8 mouse cellular contexts compared by ENCODE assay signal in genomic region chr8:83593325-83594166, GRCm38 (mm10). TPM values are rescaled to one million over a fixed set of nuclear protein-coding genes. Genes with fewer than 3 reads are reported as not detected.
A peak's percentile ranks its signal among the peaks of the same experiment; 100 is the strongest.
DNase-seq lines count a peak whose midpoint lies in the region; ATAC-seq and TF ChIP-seq lines count a peak whose summit lies in the region.

No protein-coding gene starts in this region.

- peak overlapping the region; percentile 53 for H3K4me2 ChIP-seq in neural tube, embryonic 11.5 days (ENCODE audit: low read depth)
- H3K4me2 ChIP-seq in embryonic facial prominence, embryonic 11.5 days (ENCODE audit: low read depth, low read length) = peak overlapping the region; percentile 87
- H3K4me2 ChIP-seq in myocyte (ENCODE audit: low read depth) = peak overlapping the region; percentile 76

- H3K27me3 ChIP-seq in neural tube, embryonic 11.5 days (ENCODE audit: control insufficient read depth, insufficient read depth, low read length) = no peaks in the 10 kb centered on the region
- H3K27me3 ChIP-seq in embryonic facial prominence, embryonic 11.5 days (ENCODE audit: control insufficient read depth, insufficient read depth, low read length) = no peaks in the 10 kb centered on the region
- H3K27me3 ChIP-seq in myocyte (ENCODE audit: control insufficient read depth, insufficient read depth, insufficient read length) = no peaks in the 10 kb centered on the region

- no peaks in the 10 kb centered on the region; the same call in 1 of the 2 replicates for H3K36me3 ChIP-seq in neural tube, embryonic 11.5 days (ENCODE audit: control insufficient read depth, insufficient read depth, low read length)
- H3K36me3 ChIP-seq in embryonic facial prominence, embryonic 11.5 days (replicated peaks; ENCODE audit: control insufficient read depth, insufficient read depth, low read depth, low read length) = no peaks in the 10 kb centered on the region
- H3K36me3 ChIP-seq in myocyte (ENCODE audit: control insufficient read depth, insufficient read depth) = peaks cover 3% of the 10 kb centered on the region

- H3K9ac ChIP-seq in neural tube, embryonic 11.5 days (ENCODE audit: low read length) = peak overlapping the region; percentile 89
- H3K9ac ChIP-seq in embryonic facial prominence, embryonic 11.5 days (replicated peaks; ENCODE audit: low read length) = peak overlapping the region; percentile 79

- no peak overlapping the region for H3ac ChIP-seq in myocyte (ENCODE audit: control insufficient read depth, insufficient read length)

- peaks cover 9% of the 10 kb centered on the region for H3K4me1 ChIP-seq in neural tube, embryonic 11.5 days (ENCODE audit: control insufficient read depth, insufficient read depth, low read length)
- H3K4me1 ChIP-seq in embryonic facial prominence, embryonic 11.5 days (ENCODE audit: control insufficient read depth, insufficient read depth, low read length) = no peaks in the 10 kb centered on the region

- H3K27ac ChIP-seq in neural tube, embryonic 11.5 days (ENCODE audit: low read depth, low read length) = peak overlapping the region; percentile 84
- peak overlapping the region; percentile 65 for H3K27ac ChIP-seq in embryonic facial prominence, embryonic 11.5 days (replicated peaks; ENCODE audit: low read depth, low read length)

- H3K79me2 ChIP-seq in myocyte (ENCODE audit: control insufficient read depth, insufficient read depth) = peaks cover 52% of the 10 kb centered on the region

- peak; percentile 28; the same call in 1 of the 2 replicates for ATAC-seq in neural tube, embryonic 11.5 days (ENCODE audit: insufficient read depth, low FRiP score, low TSS enrichment)
- ATAC-seq in embryonic facial prominence, embryonic 11.5 days (replicated peaks; ENCODE audit: insufficient number of reproducible peaks, low FRiP score, low TSS enrichment, low read depth) = no peak
- peak; percentile 5 for ATAC-seq in inflammation-experienced regulatory T-cells, adult 6 months

- WGBS in neural tube, embryonic 11.5 days = 7% methylated on average over 22 of the region's 22 CpGs
- WGBS in embryonic facial prominence, embryonic 11.5 days = 7% methylated on average over 22 of the region's 22 CpGs

- no peak for TF ChIP-seq POLR2A in myocyte (IDR thresholded peaks at IDR 0.05; ENCODE audit: insufficient read length, low read depth)

- peak overlapping the region; percentile 85 for H3K4me3 ChIP-seq in neural tube, embryonic 11.5 days (ENCODE audit: low read depth, low read length)
- H3K4me3 ChIP-seq in embryonic facial prominence, embryonic 11.5 days (ENCODE audit: low read depth, low read length) = peak overlapping the region; percentile 93
- H3K4me3 ChIP-seq in myocyte = peak overlapping the region; percentile 72

- no peak for DNase-seq in neural tube, embryonic 11.5 days (ENCODE audit: low spot score)
- no peak for DNase-seq in neural tube, embryonic 10.5 days (ENCODE audit: extremely low spot score, low spot score)
- peak; percentile 17 for DNase-seq in embryonic facial prominence, embryonic 11.5 days (ENCODE audit: low spot score)
- no peak for DNase-seq in right cerebral cortex, postnatal 36 days (ENCODE audit: low spot score in 2 of 2)
- no peak for DNase-seq in cerebellum, adult 9-11 months
- no peak for DNase-seq in left cerebral cortex, adult 9 months (ENCODE audit: low spot score in 2 of 2)

- no peaks in the 10 kb centered on the region for H3K9me3 ChIP-seq in neural tube, embryonic 11.5 days (ENCODE audit: control insufficient read depth, low read length)
- H3K9me3 ChIP-seq in embryonic facial prominence, embryonic 11.5 days (replicated peaks; ENCODE audit: control insufficient read depth, low read length) = no peaks in the 10 kb centered on the region

TF ChIP-seq in myocyte, 11 proteins besides CTCF, POLR2A, EP300 and RAD21:
- no peak for TF ChIP-seq REST (IDR thresholded peaks at IDR 0.05; ENCODE audit: insufficient read depth, insufficient read length)
- no peak for TF ChIP-seq POLR2AphosphoS2 (IDR thresholded peaks at IDR 0.05; ENCODE audit: insufficient read length, low read depth)
- peak; percentile 34; the same call in 1 of the 2 replicates for TF ChIP-seq CEBPB (IDR thresholded peaks at IDR 0.05; ENCODE audit: insufficient read depth, poor library complexity, severe bottlenecking)
- no peak for TF ChIP-seq USF1 (IDR thresholded peaks at IDR 0.05; ENCODE audit: low read depth)
- TF ChIP-seq MAX (IDR thresholded peaks at IDR 0.05; ENCODE audit: low read depth) = no peak
- no peak for TF ChIP-seq SRF (IDR thresholded peaks at IDR 0.05; ENCODE audit: control insufficient read depth, insufficient read length, low read depth)

RNA-seq across cellular contexts. Expression of gene Tecr, which starts 14.2 kb away (rescaled TPM):
- 734 and 760 TPM in 2 replicates for polyA plus RNA-seq in neural tube, embryonic 11.5 days (2014; fragmentation: Nextera tagmentation; extraction: Ambion mirVana)
- 667 and 692 TPM in 2 replicates for polyA plus RNA-seq in embryonic facial prominence, embryonic 11.5 days (2014; fragmentation: Nextera tagmentation; extraction: Ambion mirVana)
- 100 to 1,000 TPM; 341 to 488 (median 426) TPM for polyA plus RNA-seq in inflammation-experienced regulatory T-cells, adult 6 months (2017; shearing (Covaris generic))
- 459 TPM for polyA plus RNA-seq in myocyte (2012; fragmentation: generic; extraction: Trizol)

RNA-seq across cellular contexts. Expression of gene Dnajb1, which starts 14.4 kb away (rescaled TPM):
- polyA plus RNA-seq in neural tube, embryonic 11.5 days (2014; fragmentation: Nextera tagmentation; extraction: Ambion mirVana) = 64.9 and 68.9 TPM in 2 replicates
- 54.4 and 61.4 TPM in 2 replicates for polyA plus RNA-seq in embryonic facial prominence, embryonic 11.5 days (2014; fragmentation: Nextera tagmentation; extraction: Ambion mirVana)
- 10 to 100 TPM; 36.3 to 53.7 (median 41.0) TPM for polyA plus RNA-seq in inflammation-experienced regulatory T-cells, adult 6 months (2017; shearing (Covaris generic))
- polyA plus RNA-seq in myocyte (2012; fragmentation: generic; extraction: Trizol) = 17.7 TPM

RNA-seq across cellular contexts. Expression of gene Ndufb7, which starts 27.1 kb away (rescaled TPM):
- polyA plus RNA-seq in neural tube, embryonic 11.5 days (2014; fragmentation: Nextera tagmentation; extraction: Ambion mirVana) = 326 and 331 TPM in 2 replicates
- 327 and 351 TPM in 2 replicates for polyA plus RNA-seq in embryonic facial prominence, embryonic 11.5 days (2014; fragmentation: Nextera tagmentation; extraction: Ambion mirVana)
- 100 to 1,000 TPM; 284 to 389 (median 291) TPM for polyA plus RNA-seq in inflammation-experienced regulatory T-cells, adult 6 months (2017; shearing (Covaris generic))
- polyA plus RNA-seq in myocyte (2012; fragmentation: generic; extraction: Trizol) = 421 TPM

RNA-seq across cellular contexts. Expression of gene Olfr370, which starts 58.0 kb away (rescaled TPM):
- polyA plus RNA-seq in neural tube, embryonic 11.5 days (2014; fragmentation: Nextera tagmentation; extraction: Ambion mirVana) = not detected in 2 replicates
- polyA plus RNA-seq in embryonic facial prominence, embryonic 11.5 days (2014; fragmentation: Nextera tagmentation; extraction: Ambion mirVana) = not detected in 2 replicates
- not detected for polyA plus RNA-seq in inflammation-experienced regulatory T-cells, adult 6 months (2017; shearing (Covaris generic))
- polyA plus RNA-seq in myocyte (2012; fragmentation: generic; extraction: Trizol) = not detected

RNA-seq across cellular contexts. Expression of gene Gipc1, which starts 58.9 kb away (rescaled TPM):
- polyA plus RNA-seq in neural tube, embryonic 11.5 days (2014; fragmentation: Nextera tagmentation; extraction: Ambion mirVana) = 174 and 181 TPM in 2 replicates
- polyA plus RNA-seq in embryonic facial prominence, embryonic 11.5 days (2014; fragmentation: Nextera tagmentation; extraction: Ambion mirVana) = 169 and 177 TPM in 2 replicates
- polyA plus RNA-seq in inflammation-experienced regulatory T-cells, adult 6 months (2017; shearing (Covaris generic)) = 10 to 100 TPM; 14.4 to 18.1 (median 14.7) TPM
- polyA plus RNA-seq in myocyte (2012; fragmentation: generic; extraction: Trizol) = 85.5 TPM
